Mouse (Mus musculus): ENCODE measurements around the gene Gipc1. TPM values are rescaled to one million over a fixed set of nuclear protein-coding genes. Genes with fewer than 3 reads are reported as not detected.

The Gipc1 gene
- polyA plus RNA-seq, 1 experiment from 2014 or later: 196 TPM

DNA sequence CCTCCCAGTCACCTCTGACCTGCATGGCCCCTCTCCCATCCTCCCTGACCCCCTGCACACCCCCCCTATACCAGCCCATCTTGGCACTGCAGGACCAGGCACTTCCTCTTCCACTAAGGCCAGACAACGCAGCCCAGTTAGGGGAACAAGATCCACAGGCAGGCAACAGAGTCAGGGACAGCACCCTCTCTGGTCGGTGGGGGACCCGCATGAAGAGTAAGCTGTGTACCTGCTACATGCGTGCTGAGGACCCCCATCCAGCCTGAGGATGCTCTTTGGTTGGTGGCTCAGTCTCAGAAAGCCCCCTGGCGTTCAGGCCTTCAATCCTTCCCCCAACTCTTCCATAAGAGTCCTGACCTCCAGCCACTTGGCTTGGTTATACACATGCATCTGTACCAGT is 53.9 kb downstream of the Gipc1 start:
- Histone ChIP-seq H3K4me1 (no peaks in the 10 kb centered on the region), H3K9ac (no peak overlapping the region), H3K36me3 (ENCODE audit: poor library complexity, severe bottlenecking) (no peaks in the 10 kb centered on the region), H3K9me3 (replicated peaks) (no peaks in the 10 kb centered on the region), H3K27ac (no peak overlapping the region), H3K4me3 (no peak overlapping the region), H3K4me2 (no peak overlapping the region), H3K27me3 (0 out of 2 replicates have a peak, but pooled peaks cover 6% of the 10 kb centered on the region)
- 62% methylated on average over 5 of the region's 5 CpGs for WGBS
- ATAC-seq: no peak

DNA sequence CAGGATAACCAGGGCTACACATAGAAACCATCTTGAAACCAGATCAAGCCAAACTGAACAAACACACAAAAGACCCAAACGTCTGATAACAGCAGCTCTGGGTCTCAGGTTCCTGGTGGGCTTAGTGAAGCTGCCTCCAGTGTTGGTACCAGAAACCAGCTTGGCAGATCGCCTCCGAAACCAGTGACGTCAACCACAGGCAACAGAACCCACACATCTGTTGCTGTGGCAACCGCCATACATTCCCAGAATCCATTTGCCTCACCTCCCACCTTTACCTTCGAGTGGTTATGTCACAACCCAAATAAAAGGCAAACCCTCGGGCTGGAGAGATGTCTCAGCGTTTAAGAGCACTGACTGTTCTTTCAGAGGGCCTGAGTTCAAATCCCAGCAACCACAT is 55.1 kb downstream of the Gipc1 start:
- Histone ChIP-seq H3K9me3 (replicated peaks) (no peaks in the 10 kb centered on the region), H3K4me3 (no peak overlapping the region), H3K36me3 (ENCODE audit: poor library complexity, severe bottlenecking) (no peaks in the 10 kb centered on the region), H3K27me3 (0 out of 2 replicates have a peak, but pooled peaks cover 10% of the 10 kb centered on the region), H3K4me1 (no peaks in the 10 kb centered on the region), H3K4me2 (no peak overlapping the region), H3K27ac (no peak overlapping the region), H3K9ac (no peak overlapping the region)
- no peak for ATAC-seq
- 78% methylated on average over 8 of the region's 8 CpGs for WGBS

Other genes starting within 250 kb of the Gipc1 start
- 198 and 200 TPM in 2 replicates for gene Scoc, start 194.3 kb upstream of the Gipc1 start, polyA plus RNA-seq (2015; fragmentation: Nextera tagmentation; extraction: Ambion mirVana)
- gene Olfr370, start 116.9 kb upstream of the Gipc1 start, polyA plus RNA-seq (2015; fragmentation: Nextera tagmentation; extraction: Ambion mirVana): 0.15 TPM in 1 of 2 replicates, not detected in the other
- 393 and 412 TPM in 2 replicates for gene Ndufb7, start 86.0 kb upstream of the Gipc1 start, polyA plus RNA-seq (2015; fragmentation: Nextera tagmentation; extraction: Ambion mirVana)
- 613 and 652 TPM in 2 replicates for gene Tecr, start 44.7 kb upstream of the Gipc1 start, polyA plus RNA-seq (2015; fragmentation: Nextera tagmentation; extraction: Ambion mirVana)
- gene Dnajb1, start 44.5 kb upstream of the Gipc1 start, polyA plus RNA-seq (2015; fragmentation: Nextera tagmentation; extraction: Ambion mirVana): 59.4 and 61.9 TPM in 2 replicates
- gene Ptger1, start 14.0 kb downstream of the Gipc1 start, polyA plus RNA-seq (2015; fragmentation: Nextera tagmentation; extraction: Ambion mirVana): 0.67 and 0.78 TPM in 2 replicates
- gene Pkn1, start 46.5 kb downstream of the Gipc1 start, polyA plus RNA-seq (2015; fragmentation: Nextera tagmentation; extraction: Ambion mirVana): 25.6 and 26.7 TPM in 2 replicates
- 183 and 200 TPM in 2 replicates for gene Ddx39, start 62.5 kb downstream of the Gipc1 start, polyA plus RNA-seq (2015; fragmentation: Nextera tagmentation; extraction: Ambion mirVana)
- gene Adgre5, start 88.6 kb downstream of the Gipc1 start, polyA plus RNA-seq (2015; fragmentation: Nextera tagmentation; extraction: Ambion mirVana): 6.7 and 7.2 TPM in 2 replicates
- 32.8 and 38.5 TPM in 2 replicates for gene Adgrl1, start 247.4 kb downstream of the Gipc1 start, polyA plus RNA-seq (2015; fragmentation: Nextera tagmentation; extraction: Ambion mirVana)